In genomic region chr14:77478210-77478609, GRCm38 (mm10) we compare ENCODE assay signal across 21 mouse cellular contexts.
DNase-seq lines count a peak whose midpoint lies in the region; ATAC-seq lines count a peak whose summit lies in the region.
"Had no signal": no experiment of that assay in that cellular context is flagged by ENCODE, and none has a peak within 500 bp of the region (broad histone marks: within the 10 kb centered on the region; RNA-seq: fewer than 3 reads in every experiment).

No protein-coding gene starts in this region.

- no peak overlapping the region for H3K4me3 ChIP-seq in intestine, embryonic 14.5 days (ENCODE audit: low read depth, low read length)
- no peak overlapping the region for H3K4me3 ChIP-seq in intestine, embryonic 15.5 days (replicated peaks)
- H3K4me3 ChIP-seq in forebrain, embryonic 16.5 days (replicated peaks; ENCODE audit: low read length): no peak overlapping the region
- H3K4me3 ChIP-seq in hindbrain, embryonic 16.5 days (ENCODE audit: low read length): no peak overlapping the region
- no peak overlapping the region for H3K4me3 ChIP-seq in neural tube, embryonic 13.5 days
- H3K4me3 ChIP-seq: embryonic facial prominence, embryonic 12.5 days; erythroblast, embryonic 14.5 days had no signal

- no peak overlapping the region for H3K27ac ChIP-seq in intestine, embryonic 14.5 days (ENCODE audit: low read depth)
- H3K27ac ChIP-seq in intestine, embryonic 15.5 days: no peak overlapping the region
- no peak overlapping the region for H3K27ac ChIP-seq in forebrain, embryonic 16.5 days (ENCODE audit: low read length)
- H3K27ac ChIP-seq in hindbrain, embryonic 16.5 days (ENCODE audit: low read depth, low read length): no peak overlapping the region
- H3K27ac ChIP-seq in neural tube, embryonic 13.5 days (replicated peaks): 0 out of 2 replicates have a peak overlapping the region, but pooled peaks have one; percentile 49
- H3K27ac ChIP-seq: embryonic facial prominence, embryonic 12.5 days; stomach, postnatal 0 days had no signal

- H3K9ac ChIP-seq in intestine, embryonic 14.5 days (ENCODE audit: low read length): no peak overlapping the region
- H3K9ac ChIP-seq in intestine, embryonic 15.5 days: no peak overlapping the region
- no peak overlapping the region for H3K9ac ChIP-seq in forebrain, embryonic 16.5 days (replicated peaks; ENCODE audit: low read depth, low read length)
- no peak overlapping the region for H3K9ac ChIP-seq in hindbrain, embryonic 16.5 days (ENCODE audit: low read depth, low read length)
- H3K9ac ChIP-seq in neural tube, embryonic 13.5 days: no peak overlapping the region
- H3K9ac ChIP-seq: embryonic facial prominence, embryonic 12.5 days; liver, postnatal 0 days had no signal

- peak; percentile 9 for DNase-seq in intestine, embryonic 14.5 days (ENCODE audit: low spot score)
- DNase-seq in kidney, postnatal 36 days: no peak
- DNase-seq in gastrocnemius, postnatal 4 days (ENCODE audit: low spot score in 2 of 2): no peak
- DNase-seq: adrenal gland, adult 8-10 months; cerebellum, adult 9-11 months; gastrocnemius, postnatal 25 days; heart, postnatal 10 days; kidney, adult 9 months; kidney, postnatal 25 days; liver; liver, postnatal 0 days; lung, postnatal 10 days had no signal

- peaks cover 5% of the 10 kb centered on the region; the same call in 1 of the 2 replicates for H3K4me1 ChIP-seq in intestine, embryonic 14.5 days (replicated peaks; ENCODE audit: control insufficient read depth, insufficient read depth, low read length)
- peaks cover 5% of the 10 kb centered on the region; the same call in 1 of the 2 replicates for H3K4me1 ChIP-seq in intestine, embryonic 15.5 days (replicated peaks)
- H3K4me1 ChIP-seq in forebrain, embryonic 16.5 days (replicated peaks; ENCODE audit: control insufficient read depth, insufficient read depth, low read length): peaks cover 4% of the 10 kb centered on the region; the same call in 1 of the 2 replicates
- H3K4me1 ChIP-seq in hindbrain, embryonic 16.5 days (ENCODE audit: control insufficient read depth, insufficient read depth, low read depth, low read length): no peaks in the 10 kb centered on the region
- H3K4me1 ChIP-seq in neural tube, embryonic 13.5 days (replicated peaks): peaks cover 27% of the 10 kb centered on the region
- H3K4me1 ChIP-seq: embryonic facial prominence, embryonic 12.5 days had no signal

- ATAC-seq in intestine, embryonic 14.5 days (replicated peaks; ENCODE audit: low FRiP score, low TSS enrichment, low read depth): no peak
- no peak for ATAC-seq in intestine, embryonic 15.5 days
- ATAC-seq in forebrain, embryonic 16.5 days: peak; percentile 51
- ATAC-seq in hindbrain, embryonic 16.5 days: 0 out of 2 replicates have a peak, but pooled peaks have one; percentile 17
- ATAC-seq in neural tube, embryonic 13.5 days (ENCODE audit: low read depth): peak; percentile 68
- ATAC-seq: inflammation-experienced regulatory T-cells, adult 6 months; liver, postnatal 0 days had no signal

- no peak overlapping the region for H3K4me2 ChIP-seq in intestine, embryonic 14.5 days (ENCODE audit: low read length)
- H3K4me2 ChIP-seq in intestine, embryonic 15.5 days (replicated peaks): no peak overlapping the region
- no peak overlapping the region for H3K4me2 ChIP-seq in forebrain, embryonic 16.5 days (ENCODE audit: low read length)
- H3K4me2 ChIP-seq in hindbrain, embryonic 16.5 days (ENCODE audit: low read length): no peak overlapping the region
- H3K4me2 ChIP-seq in neural tube, embryonic 13.5 days: no peak overlapping the region
- H3K4me2 ChIP-seq: embryonic facial prominence, embryonic 12.5 days; heart, embryonic 11.5 days had no signal

- no peaks in the 10 kb centered on the region for H3K27me3 ChIP-seq in intestine, embryonic 14.5 days (replicated peaks; ENCODE audit: control insufficient read depth, insufficient read depth, low read length)
- no peaks in the 10 kb centered on the region for H3K27me3 ChIP-seq in intestine, embryonic 15.5 days (replicated peaks)
- no peaks in the 10 kb centered on the region for H3K27me3 ChIP-seq in forebrain, embryonic 16.5 days (replicated peaks; ENCODE audit: control insufficient read depth, insufficient read depth, low read length)
- H3K27me3 ChIP-seq in hindbrain, embryonic 16.5 days (replicated peaks; ENCODE audit: control insufficient read depth, insufficient read depth, low read length): no peaks in the 10 kb centered on the region
- no peaks in the 10 kb centered on the region for H3K27me3 ChIP-seq in neural tube, embryonic 13.5 days
- H3K27me3 ChIP-seq: embryonic facial prominence, embryonic 12.5 days had no signal

- H3K36me3 ChIP-seq in intestine, embryonic 14.5 days (ENCODE audit: control insufficient read depth, insufficient read depth, low read length): no peaks in the 10 kb centered on the region
- no peaks in the 10 kb centered on the region for H3K36me3 ChIP-seq in intestine, embryonic 15.5 days
- no peaks in the 10 kb centered on the region for H3K36me3 ChIP-seq in forebrain, embryonic 16.5 days (ENCODE audit: control insufficient read depth, insufficient read depth)
- no peaks in the 10 kb centered on the region for H3K36me3 ChIP-seq in hindbrain, embryonic 16.5 days (ENCODE audit: control insufficient read depth, insufficient read depth, low read length)
- H3K36me3 ChIP-seq in neural tube, embryonic 13.5 days: no peaks in the 10 kb centered on the region
- H3K36me3 ChIP-seq: embryonic facial prominence, embryonic 12.5 days had no signal

- 88% methylated on average over 7 of the region's 7 CpGs for WGBS in intestine, embryonic 14.5 days
- 89% methylated on average over 7 of the region's 7 CpGs for WGBS in intestine, embryonic 15.5 days
- 75% methylated on average over 7 of the region's 7 CpGs for WGBS in forebrain, embryonic 16.5 days
- WGBS in hindbrain, embryonic 16.5 days: 50% methylated on average over 7 of the region's 7 CpGs
- 31% methylated on average over 7 of the region's 7 CpGs for WGBS in neural tube, embryonic 13.5 days

- H3K9me3 ChIP-seq in intestine, embryonic 14.5 days (ENCODE audit: control insufficient read depth, low read length): no peaks in the 10 kb centered on the region
- no peaks in the 10 kb centered on the region for H3K9me3 ChIP-seq in intestine, embryonic 15.5 days
- no peaks in the 10 kb centered on the region for H3K9me3 ChIP-seq in forebrain, embryonic 16.5 days (ENCODE audit: control insufficient read depth, low read length)
- no peaks in the 10 kb centered on the region for H3K9me3 ChIP-seq in hindbrain, embryonic 16.5 days (ENCODE audit: control insufficient read depth, low read length)
- no peaks in the 10 kb centered on the region for H3K9me3 ChIP-seq in neural tube, embryonic 13.5 days
- H3K9me3 ChIP-seq: embryonic facial prominence, embryonic 12.5 days had no signal

Comparison
In these comparisons a context has a peak if more than half of its experiments do, and no peak if none do; other contexts are left out.
1. ATAC-seq: peak in forebrain, embryonic 16.5 days (single experiment), hindbrain, embryonic 16.5 days (single experiment) and neural tube, embryonic 13.5 days (single experiment); none in intestine, embryonic 14.5 days (single experiment) and intestine, embryonic 15.5 days (single experiment).